Mouse (Mus musculus) NIH3T3 (cell line): ENCODE results near the gene Wbp1l.

Experiments
- DNase-seq: peaks from one replicate; pipeline ENCODE4 v3.0.0-alpha.2; 2012; ENCODE audit warnings: low read depth

The Wbp1l gene

DNA sequence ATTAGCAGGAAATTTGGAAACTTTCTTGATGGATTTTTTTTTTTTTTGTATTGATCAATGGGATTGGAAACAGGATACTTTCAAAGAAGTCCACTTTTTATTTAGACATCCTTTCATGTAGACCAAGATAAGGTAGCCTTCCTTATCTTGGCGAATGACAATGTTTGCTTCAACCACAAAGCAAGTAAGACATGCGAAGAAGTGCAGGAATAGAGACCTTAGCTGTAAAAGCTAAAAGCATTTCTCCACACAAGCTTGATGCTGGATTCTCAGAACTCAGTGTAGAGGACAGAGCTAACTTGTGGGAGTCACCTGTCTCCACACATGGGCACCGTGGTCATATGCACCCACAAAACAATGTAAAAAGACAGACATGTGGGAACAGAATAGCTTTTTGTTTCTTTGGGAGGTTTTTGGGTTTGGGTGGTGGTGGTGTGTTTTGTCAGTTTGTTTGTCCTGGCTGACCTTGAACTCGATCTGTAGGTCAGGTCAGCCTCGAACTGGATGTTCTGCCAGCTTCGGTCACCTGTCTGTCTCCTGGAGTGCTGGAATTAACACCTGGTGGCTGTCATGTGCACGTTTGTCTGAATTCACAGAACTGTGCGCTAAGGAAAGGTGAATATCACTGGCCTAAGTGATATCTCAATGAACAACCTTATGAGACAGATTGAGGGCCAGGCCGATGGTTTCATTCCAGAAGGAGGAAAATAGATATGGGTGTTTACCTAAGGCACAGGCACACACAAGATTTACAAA lies 107.8 kb downstream of the Wbp1l start:
- no peak for DNase-seq
